8 mouse cellular contexts compared by ENCODE assay signal in genomic region chr14:57398813-57399427, GRCm38 (mm10). TPM values are rescaled to one million over a fixed set of nuclear protein-coding genes. Genes with fewer than 3 reads are reported as not detected.
DNase-seq lines count a peak whose midpoint lies in the region; ATAC-seq lines count a peak whose summit lies in the region.

No protein-coding gene starts in this region.

- no peak overlapping the region for H3K27ac ChIP-seq in embryonic facial prominence, embryonic 11.5 days (replicated peaks; ENCODE audit: low read depth, low read length)
- no peak overlapping the region for H3K27ac ChIP-seq in limb, embryonic 12.5 days
- no peak overlapping the region for H3K27ac ChIP-seq in midbrain, embryonic 13.5 days

- peak overlapping the region; percentile 65 for H3K4me2 ChIP-seq in embryonic facial prominence, embryonic 11.5 days (ENCODE audit: low read depth, low read length)
- peak overlapping the region; percentile 78 for H3K4me2 ChIP-seq in limb, embryonic 12.5 days
- H3K4me2 ChIP-seq in midbrain, embryonic 13.5 days (replicated peaks), result peak overlapping the region; percentile 69

- no peaks in the 10 kb centered on the region for H3K4me1 ChIP-seq in embryonic facial prominence, embryonic 11.5 days (ENCODE audit: control insufficient read depth, insufficient read depth, low read length)
- H3K4me1 ChIP-seq in limb, embryonic 12.5 days (replicated peaks), result no peaks in the 10 kb centered on the region
- peaks cover 10% of the 10 kb centered on the region for H3K4me1 ChIP-seq in midbrain, embryonic 13.5 days (replicated peaks)

- peak overlapping the region; percentile 44 for H3K9ac ChIP-seq in embryonic facial prominence, embryonic 11.5 days (replicated peaks; ENCODE audit: low read length)
- H3K9ac ChIP-seq in limb, embryonic 12.5 days (replicated peaks), result no peak overlapping the region; the same call in 1 of the 2 replicates
- no peak overlapping the region; the same call in 1 of the 2 replicates for H3K9ac ChIP-seq in midbrain, embryonic 13.5 days (replicated peaks)

- H3K9me3 ChIP-seq in embryonic facial prominence, embryonic 11.5 days (replicated peaks; ENCODE audit: control insufficient read depth, low read length), result no peaks in the 10 kb centered on the region
- H3K9me3 ChIP-seq in limb, embryonic 12.5 days, result no peaks in the 10 kb centered on the region; the same call in 1 of the 2 replicates
- no peaks in the 10 kb centered on the region for H3K9me3 ChIP-seq in midbrain, embryonic 13.5 days

- H3K4me3 ChIP-seq in embryonic facial prominence, embryonic 11.5 days (ENCODE audit: low read depth, low read length), result peak overlapping the region; percentile 51
- peak overlapping the region; percentile 65 for H3K4me3 ChIP-seq in limb, embryonic 12.5 days (replicated peaks)
- H3K4me3 ChIP-seq in midbrain, embryonic 13.5 days (replicated peaks), result peak overlapping the region; percentile 60

- no peak for ATAC-seq in embryonic facial prominence, embryonic 11.5 days (replicated peaks; ENCODE audit: insufficient number of reproducible peaks, low FRiP score, low TSS enrichment, low read depth)
- no peak for ATAC-seq in limb, embryonic 12.5 days (ENCODE audit: insufficient number of reproducible peaks, insufficient read depth, low FRiP score, low TSS enrichment, low read depth)
- peak; percentile 9 for ATAC-seq in midbrain, embryonic 13.5 days

- WGBS in embryonic facial prominence, embryonic 11.5 days, result 15% methylated on average over 13 of the region's 13 CpGs
- 19% methylated on average over 13 of the region's 13 CpGs for WGBS in limb, embryonic 12.5 days
- 21% methylated on average over 13 of the region's 13 CpGs for WGBS in midbrain, embryonic 13.5 days

- no peaks in the 10 kb centered on the region for H3K27me3 ChIP-seq in embryonic facial prominence, embryonic 11.5 days (ENCODE audit: control insufficient read depth, insufficient read depth, low read length)
- H3K27me3 ChIP-seq in limb, embryonic 12.5 days, result peaks cover 12% of the 10 kb centered on the region; the same call in 1 of the 2 replicates
- H3K27me3 ChIP-seq in midbrain, embryonic 13.5 days, result peaks cover 25% of the 10 kb centered on the region

- no peaks in the 10 kb centered on the region for H3K36me3 ChIP-seq in embryonic facial prominence, embryonic 11.5 days (replicated peaks; ENCODE audit: control insufficient read depth, insufficient read depth, low read depth, low read length)
- H3K36me3 ChIP-seq in limb, embryonic 12.5 days, result no peaks in the 10 kb centered on the region
- no peaks in the 10 kb centered on the region for H3K36me3 ChIP-seq in midbrain, embryonic 13.5 days

- DNase-seq in thymus, postnatal 14 days, result peak; percentile 34
- no peak for DNase-seq in thymus, postnatal 36 days
- DNase-seq in embryonic facial prominence, embryonic 11.5 days (ENCODE audit: low spot score), result peak; percentile 26
- peak; percentile 20 for DNase-seq in heart, postnatal 4 days
- DNase-seq in T-cell, adult 2 months (ENCODE audit: low spot score), result no peak
- no peak for DNase-seq in adrenal gland, adult 8-10 months

RNA-seq across cellular contexts. Expression of gene Cryl1, which starts 0.6 kb away (rescaled TPM):
- polyA plus RNA-seq in embryonic facial prominence, embryonic 11.5 days (2014; fragmentation: Nextera tagmentation; extraction: Ambion mirVana), result 12.0 and 13.0 TPM in 2 replicates
- total RNA-seq in heart, postnatal 4 days (2021), result 1 to 10 TPM; 9.3 to 9.6 TPM
- 16.7 and 18.2 TPM in 2 replicates for polyA plus RNA-seq in limb, embryonic 12.5 days (2016; fragmentation: Nextera tagmentation; extraction: Ambion mirVana)
- 5.6 and 6.6 TPM in 2 replicates for polyA plus RNA-seq in midbrain, embryonic 13.5 days (2015; fragmentation: Nextera tagmentation; extraction: Ambion mirVana)
- 10 to 100 TPM; 11.2 to 16.0 (median 12.6) TPM for total RNA-seq in adrenal gland, adult 8-10 months (2022)

RNA-seq across cellular contexts. Expression of gene Ift88, which starts 24.9 kb away (rescaled TPM):
- polyA plus RNA-seq in embryonic facial prominence, embryonic 11.5 days (2014; fragmentation: Nextera tagmentation; extraction: Ambion mirVana), result 14.3 and 16.9 TPM in 2 replicates
- total RNA-seq in heart, postnatal 4 days (2021), result 1 to 10 TPM; 5.4 to 8.1 TPM
- 16.8 and 17.0 TPM in 2 replicates for polyA plus RNA-seq in limb, embryonic 12.5 days (2016; fragmentation: Nextera tagmentation; extraction: Ambion mirVana)
- 22.1 and 22.3 TPM in 2 replicates for polyA plus RNA-seq in midbrain, embryonic 13.5 days (2015; fragmentation: Nextera tagmentation; extraction: Ambion mirVana)
- total RNA-seq in adrenal gland, adult 8-10 months (2022), result 10 to 100 TPM in 3 of 4 experiments, 1 to 10 TPM in 1; 9.2 to 16.4 (median 14.8) TPM

Comparison
In these comparisons a context has a peak if more than half of its experiments do, and no peak if none do; other contexts are left out.
1. DNase-seq: peak in thymus, postnatal 14 days (single experiment), embryonic facial prominence, embryonic 11.5 days (single experiment) and heart, postnatal 4 days (single experiment); none in thymus, postnatal 36 days (0 of 2), T-cell, adult 2 months (single experiment) and adrenal gland, adult 8-10 months (single experiment).
2. Peak in every context shown above with its lines, with median percentiles within 50 percentile points of each other: H3K4me2 ChIP-seq and H3K4me3 ChIP-seq.